Mouse (Mus musculus) liver, adult 2 months (tissue): ENCODE results near the gene Lpin3.

Experiments used
- CTCF ChIP-seq: fragments of 200-500 bp; IDR thresholded peaks from 2 replicates; pipeline ENCODE4 v1.5.1; 2011; ENCODE audit warnings: low read depth, low read length, control low read depth
- POLR2A ChIP-seq: fragments of 200-500 bp; IDR thresholded peaks from 2 replicates; pipeline ENCODE4 v1.6.1; 2011; ENCODE audit warnings: low read length, control low read depth; ENCODE audit not compliant: insufficient read depth; ENCODE audit errors: extremely low read depth

- TF ChIP-seq CTCF, result no peak
- TF ChIP-seq POLR2A, result no peak
Measured at GRCm38 (mm10) chr2:160848186-160848585, 32.3 kb upstream of the Lpin3 start.
